8 mouse cellular contexts compared by ENCODE assay signal in genomic region chr9:58275115-58275774, GRCm38 (mm10). TPM values are rescaled to one million over a fixed set of nuclear protein-coding genes. Genes with fewer than 3 reads are reported as not detected.
DNase-seq lines count a peak whose midpoint lies in the region; ATAC-seq lines count a peak whose summit lies in the region.

No protein-coding gene starts in this region.

- H3K4me3 ChIP-seq in liver, embryonic 16.5 days (ENCODE audit: low read depth, low read length): no peak overlapping the region

- WGBS in liver, embryonic 16.5 days (ENCODE audit: insufficient replicate concordance): 12% methylated on average over 8 of the region's 8 CpGs

- peak; percentile 42 for DNase-seq in layer of hippocampus, adult 9-11 months
- DNase-seq in layer of hippocampus, adult 9-10 months (ENCODE audit: low spot score): no peak
- peak; percentile 71 for DNase-seq in adrenal gland, adult 2 months
- DNase-seq in fibroblast of lung, adult 2 months (ENCODE audit: low read depth): peak; percentile 90
- peak; percentile 92 for DNase-seq in splenic B cell, adult 2 months (ENCODE audit: low read depth, low spot score)
- no peak for DNase-seq in layer of hippocampus, postnatal 25 days (ENCODE audit: extremely low spot score in 1 of 2, low spot score in 1 of 2)

- H3K9ac ChIP-seq in liver, embryonic 16.5 days (ENCODE audit: low read depth, low read length): no peak overlapping the region

- H3K27me3 ChIP-seq in liver, embryonic 16.5 days (ENCODE audit: control insufficient read depth, insufficient read depth, low read depth, low read length): no peaks in the 10 kb centered on the region
- no peaks in the 10 kb centered on the region for H3K27me3 ChIP-seq in splenic B cell, adult 2 months (ENCODE audit: control insufficient read depth, insufficient read depth, low read length, poor library complexity, severe bottlenecking)

- H3K4me2 ChIP-seq in liver, embryonic 16.5 days (ENCODE audit: low read depth, low read length): peak overlapping the region; percentile 20; the same call in 1 of the 2 replicates

- no peaks in the 10 kb centered on the region for H3K36me3 ChIP-seq in liver, embryonic 16.5 days (ENCODE audit: control insufficient read depth, insufficient read depth)
- no peaks in the 10 kb centered on the region for H3K36me3 ChIP-seq in splenic B cell, adult 2 months (ENCODE audit: control insufficient read depth, insufficient read depth, low read length, poor library complexity, severe bottlenecking)

- H3K9me3 ChIP-seq in liver, embryonic 16.5 days (replicated peaks; ENCODE audit: control insufficient read depth, low read length): no peaks in the 10 kb centered on the region

- peaks cover 13% of the 10 kb centered on the region for H3K4me1 ChIP-seq in liver, embryonic 16.5 days (ENCODE audit: control insufficient read depth, low read depth, low read length)

- peak overlapping the region; percentile 83 for H3K27ac ChIP-seq in liver, embryonic 16.5 days (ENCODE audit: low read length)

- peak; percentile 75 for ATAC-seq in inflammation-experienced regulatory T-cells, adult 6 months
- peak; percentile 79 for ATAC-seq in liver, embryonic 16.5 days (ENCODE audit: low read depth)

RNA-seq across cellular contexts. Expression of gene Stoml1, which starts 22.3 kb away (rescaled TPM):
- total RNA-seq in adrenal gland, adult 2 months (2021): 10 to 100 TPM; 13.8 to 17.2 TPM
- polyA plus RNA-seq in adrenal gland, adult 2 months (2012; rRNA removed): 38.1 and 38.4 TPM in 2 replicates
- 10 to 100 TPM; 11.9 to 42.4 (median 32.1) TPM for polyA plus RNA-seq in inflammation-experienced regulatory T-cells, adult 6 months (2017; shearing (Covaris generic))
- polyA plus RNA-seq in liver, embryonic 16.5 days (2015; fragmentation: Nextera tagmentation; extraction: Ambion mirVana): 3.7 TPM in 2 replicates
- total RNA-seq in layer of hippocampus, postnatal 25 days (2021): 10 to 100 TPM; 71.3 to 78.6 TPM

RNA-seq across cellular contexts. Expression of gene Pml, which starts 25.7 kb away (rescaled TPM):
- 10 to 100 TPM; 20.8 to 28.0 TPM for total RNA-seq in adrenal gland, adult 2 months (2021)
- polyA plus RNA-seq in adrenal gland, adult 2 months (2012; rRNA removed): 27.7 and 33.4 TPM in 2 replicates
- 10 to 100 TPM; 40.6 to 53.9 (median 40.9) TPM for polyA plus RNA-seq in inflammation-experienced regulatory T-cells, adult 6 months (2017; shearing (Covaris generic))
- polyA plus RNA-seq in liver, embryonic 16.5 days (2015; fragmentation: Nextera tagmentation; extraction: Ambion mirVana): 18.3 and 21.2 TPM in 2 replicates
- 10 to 100 TPM in 1 of 2 experiments, 1 to 10 TPM in 1; 8.4 to 11.0 TPM for total RNA-seq in layer of hippocampus, postnatal 25 days (2021)

RNA-seq across cellular contexts. Expression of gene Loxl1, which starts 37.7 kb away (rescaled TPM):
- total RNA-seq in adrenal gland, adult 2 months (2021): 10 to 100 TPM; 24.8 to 44.6 TPM
- 73.5 and 81.5 TPM in 2 replicates for polyA plus RNA-seq in adrenal gland, adult 2 months (2012; rRNA removed)
- polyA plus RNA-seq in inflammation-experienced regulatory T-cells, adult 6 months (2017; shearing (Covaris generic)): not detected
- polyA plus RNA-seq in liver, embryonic 16.5 days (2015; fragmentation: Nextera tagmentation; extraction: Ambion mirVana): 1.4 and 2.2 TPM in 2 replicates
- total RNA-seq in layer of hippocampus, postnatal 25 days (2021): 1 to 10 TPM; 3.1 to 4.0 TPM

Comparison
In these comparisons a context has a peak if more than half of its experiments do, and no peak if none do; other contexts are left out.
1. DNase-seq: peak in layer of hippocampus, adult 9-11 months (single experiment), adrenal gland, adult 2 months (single experiment), fibroblast of lung, adult 2 months (single experiment) and splenic B cell, adult 2 months (single experiment); none in layer of hippocampus, adult 9-10 months (single experiment) and layer of hippocampus, postnatal 25 days (0 of 2).
2. RNA of gene Loxl1, which starts 37.7 kb away (polyA plus RNA-seq): 73.5 to 81.5 TPM in adrenal gland, adult 2 months; 1.4 to 2.2 TPM in liver, embryonic 16.5 days and not detected in inflammation-experienced regulatory T-cells, adult 6 months; every median in the first group is over 10 times any median in the second.